Mouse (Mus musculus): ENCODE data around the gene Crip1.

DNA sequence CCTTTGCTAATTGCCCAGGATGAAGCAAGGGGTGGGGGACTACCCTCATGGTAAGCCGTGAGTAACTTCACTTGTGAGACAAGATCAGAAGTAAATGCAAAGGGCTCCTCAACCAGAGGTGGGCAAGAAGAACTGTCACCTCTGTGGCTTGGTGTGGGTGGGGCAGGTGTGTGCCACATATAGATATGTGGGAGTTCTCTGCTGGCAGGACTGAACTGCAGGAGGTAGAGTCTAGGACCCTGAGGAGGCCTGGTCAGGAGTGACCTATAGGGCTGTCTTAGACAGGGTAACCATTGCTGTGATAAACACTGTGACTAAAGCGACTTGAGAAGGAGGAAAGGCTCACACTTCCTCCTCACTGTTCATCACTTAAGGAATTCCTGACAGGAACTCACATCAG lies 47.3 kb downstream of the Crip1 start:
- TF ChIP-seq CTCF (IDR thresholded peaks at IDR 0.05; ENCODE audit: low read depth) = no peak
- TF ChIP-seq EP300 (IDR thresholded peaks at IDR 0.05; ENCODE audit: low read depth) = no peak
